Comparison of ENCODE assay signal across 24 mouse cellular contexts in genomic region chrX:142377358-142377757, GRCm38 (mm10).
"Had no signal": no experiment of that assay in that cellular context is flagged by ENCODE, and none has a peak within 500 bp of the region (broad histone marks: within the 10 kb centered on the region; RNA-seq: fewer than 3 reads in every experiment).

No protein-coding gene starts in this region.

- H3K27ac ChIP-seq: heart, embryonic 10.5 days; hindbrain, embryonic 10.5 days; hindbrain, embryonic 12.5 days; hindbrain, embryonic 14.5 days; intestine, embryonic 15.5 days; kidney, embryonic 15.5 days; kidney, postnatal 0 days; limb, embryonic 13.5 days; limb, embryonic 15.5 days; liver, embryonic 12.5 days had no signal

- H3K4me1 ChIP-seq: heart, embryonic 10.5 days; heart, embryonic 12.5 days; hindbrain, embryonic 10.5 days; hindbrain, embryonic 12.5 days; intestine, embryonic 15.5 days; limb, embryonic 13.5 days; limb, embryonic 15.5 days had no signal

- H3K36me3 ChIP-seq: heart, embryonic 10.5 days; heart, embryonic 12.5 days; hindbrain, embryonic 10.5 days; hindbrain, embryonic 12.5 days; intestine, embryonic 15.5 days; kidney, embryonic 15.5 days; limb, embryonic 13.5 days; limb, embryonic 15.5 days; liver, embryonic 12.5 days had no signal

- ATAC-seq: hindbrain, embryonic 16.5 days; inflammation-experienced regulatory T-cells, adult 6 months; intestine, embryonic 15.5 days; intestine, postnatal 0 days; liver, embryonic 12.5 days had no signal

- H3K4me3 ChIP-seq: heart, embryonic 10.5 days; heart, embryonic 12.5 days; hindbrain, embryonic 10.5 days; hindbrain, embryonic 12.5 days; intestine, embryonic 15.5 days; kidney, embryonic 15.5 days; limb, embryonic 13.5 days; limb, embryonic 15.5 days; liver, embryonic 12.5 days had no signal

- H3K9me3 ChIP-seq: heart, embryonic 10.5 days; heart, embryonic 12.5 days; hindbrain, embryonic 10.5 days; hindbrain, embryonic 12.5 days; intestine, embryonic 15.5 days; kidney, embryonic 15.5 days; limb, embryonic 13.5 days; limb, embryonic 15.5 days; liver, embryonic 12.5 days had no signal

- H3K27me3 ChIP-seq: heart, embryonic 12.5 days; hindbrain, embryonic 12.5 days; intestine, embryonic 15.5 days; limb, embryonic 15.5 days; liver, embryonic 12.5 days had no signal

- DNase-seq: gastrocnemius, postnatal 14 days; gastrocnemius, postnatal 36 days; heart, adult 18-20 months; heart, postnatal 10 days; heart, postnatal 4 days; kidney, adult 2 months; kidney, adult 9 months; kidney, postnatal 14 days; layer of hippocampus, postnatal 36 days; left cerebral cortex, postnatal 4 days had no signal
